ENCODE assay signal across 10 mouse cellular contexts in genomic region chr7:109231881-109232321, GRCm38 (mm10). TPM values are rescaled to one million over a fixed set of nuclear protein-coding genes. Genes with fewer than 3 reads are reported as not detected.
DNase-seq lines count a peak whose midpoint lies in the region; ATAC-seq lines count a peak whose summit lies in the region.
"Had no signal": no experiment of that assay in that cellular context is flagged by ENCODE, and none has a peak within 500 bp of the region (broad histone marks: within the 10 kb centered on the region; RNA-seq: fewer than 3 reads in every experiment).

No protein-coding gene starts in this region.

- no peak overlapping the region for H3K4me2 ChIP-seq in neural tube, embryonic 11.5 days (ENCODE audit: low read depth)
- no peak overlapping the region for H3K4me2 ChIP-seq in forebrain, embryonic 15.5 days (replicated peaks)
- H3K4me2 ChIP-seq in midbrain, embryonic 11.5 days: no peak overlapping the region; the same call in 1 of the 2 replicates
- H3K4me2 ChIP-seq: heart, embryonic 15.5 days had no signal

- no peak overlapping the region for H3K27ac ChIP-seq in neural tube, embryonic 11.5 days (ENCODE audit: low read depth, low read length)
- peak overlapping the region; percentile 87 for H3K27ac ChIP-seq in forebrain, embryonic 15.5 days (replicated peaks)
- peak overlapping the region; percentile 52 for H3K27ac ChIP-seq in midbrain, embryonic 11.5 days (ENCODE audit: low read depth, low read length)
- H3K27ac ChIP-seq: heart, embryonic 15.5 days had no signal

- no peak overlapping the region for H3K9ac ChIP-seq in neural tube, embryonic 11.5 days (ENCODE audit: low read length)
- no peak overlapping the region for H3K9ac ChIP-seq in forebrain, embryonic 15.5 days (replicated peaks)
- no peak overlapping the region for H3K9ac ChIP-seq in midbrain, embryonic 11.5 days (ENCODE audit: low read length)
- H3K9ac ChIP-seq: heart, embryonic 15.5 days had no signal

- no peaks in the 10 kb centered on the region for H3K27me3 ChIP-seq in neural tube, embryonic 11.5 days (ENCODE audit: control insufficient read depth, insufficient read depth, low read length)
- 0 out of 2 replicates have a peak, but pooled peaks cover 3% of the 10 kb centered on the region for H3K27me3 ChIP-seq in forebrain, embryonic 15.5 days
- no peaks in the 10 kb centered on the region for H3K27me3 ChIP-seq in midbrain, embryonic 11.5 days (ENCODE audit: control insufficient read depth, insufficient read depth, low read length)
- H3K27me3 ChIP-seq: heart, embryonic 15.5 days had no signal

- H3K4me3 ChIP-seq in neural tube, embryonic 11.5 days (ENCODE audit: low read depth, low read length): no peak overlapping the region
- H3K4me3 ChIP-seq in forebrain, embryonic 15.5 days: no peak overlapping the region
- H3K4me3 ChIP-seq in midbrain, embryonic 11.5 days (ENCODE audit: low read depth, low read length): no peak overlapping the region
- H3K4me3 ChIP-seq: heart, embryonic 15.5 days had no signal

- ATAC-seq in neural tube, embryonic 11.5 days (ENCODE audit: insufficient read depth, low FRiP score, low TSS enrichment): peak; percentile 51
- peak; percentile 88 for ATAC-seq in forebrain, embryonic 15.5 days (replicated peaks)
- ATAC-seq in midbrain, embryonic 11.5 days (ENCODE audit: low FRiP score): peak; percentile 81

- DNase-seq in neural tube, embryonic 11.5 days (ENCODE audit: low spot score): no peak
- DNase-seq in neural tube, embryonic 10.5 days (ENCODE audit: extremely low spot score, low spot score): no peak
- no peak for DNase-seq in midbrain, embryonic 11.5 days (ENCODE audit: low spot score, missing footprints)
- DNase-seq in telencephalon, adult 2 months (ENCODE audit: low read depth, low spot score): peak; percentile 11
- DNase-seq in spleen, postnatal 36 days (ENCODE audit: low spot score in 2 of 2): no peak
- DNase-seq in gastrocnemius, adult 8-10 months (ENCODE audit: low spot score in 2 of 2): no peak
- DNase-seq: kidney, adult 8-10 months; right cerebral cortex, adult 18-20 months had no signal

- no peaks in the 10 kb centered on the region for H3K9me3 ChIP-seq in neural tube, embryonic 11.5 days (ENCODE audit: control insufficient read depth, low read length)
- H3K9me3 ChIP-seq in forebrain, embryonic 15.5 days: no peaks in the 10 kb centered on the region
- 0 out of 2 replicates have a peak, but pooled peaks cover 3% of the 10 kb centered on the region for H3K9me3 ChIP-seq in midbrain, embryonic 11.5 days (ENCODE audit: control insufficient read depth, low read length)
- H3K9me3 ChIP-seq: heart, embryonic 15.5 days had no signal

- H3K36me3 ChIP-seq in neural tube, embryonic 11.5 days (ENCODE audit: control insufficient read depth, insufficient read depth, low read length): no peaks in the 10 kb centered on the region
- H3K36me3 ChIP-seq in forebrain, embryonic 15.5 days: no peaks in the 10 kb centered on the region
- H3K36me3 ChIP-seq in midbrain, embryonic 11.5 days (ENCODE audit: control insufficient read depth, insufficient read depth, low read length): no peaks in the 10 kb centered on the region
- H3K36me3 ChIP-seq: heart, embryonic 15.5 days had no signal

- H3K4me1 ChIP-seq in neural tube, embryonic 11.5 days (ENCODE audit: control insufficient read depth, insufficient read depth, low read length): no peaks in the 10 kb centered on the region; the same call in 1 of the 2 replicates
- peaks cover 38% of the 10 kb centered on the region for H3K4me1 ChIP-seq in forebrain, embryonic 15.5 days
- peaks cover 46% of the 10 kb centered on the region for H3K4me1 ChIP-seq in midbrain, embryonic 11.5 days (ENCODE audit: control insufficient read depth, insufficient read depth, low read length)
- H3K4me1 ChIP-seq: heart, embryonic 15.5 days had no signal

- WGBS in neural tube, embryonic 11.5 days: 56% methylated on average over 11 of the region's 11 CpGs
- WGBS in forebrain, embryonic 15.5 days: 6% methylated on average over 11 of the region's 11 CpGs
- 16% methylated on average over 11 of the region's 11 CpGs for WGBS in midbrain, embryonic 11.5 days

RNA-seq across cellular contexts. Expression of gene Lmo1, which starts 56.9 kb away (rescaled TPM):
- polyA plus RNA-seq in neural tube, embryonic 11.5 days (2014; fragmentation: Nextera tagmentation; extraction: Ambion mirVana): 23.4 and 25.0 TPM in 2 replicates
- 102 and 134 TPM in 2 replicates for polyA plus RNA-seq in forebrain, embryonic 15.5 days (2015; fragmentation: Nextera tagmentation; extraction: Ambion mirVana)
- polyA plus RNA-seq in midbrain, embryonic 11.5 days (2014; fragmentation: Nextera tagmentation; extraction: Ambion mirVana): 117 and 124 TPM in 2 replicates
- total RNA-seq in gastrocnemius, adult 8-10 months (2022): 1 to 10 TPM; 1.5 to 1.9 (median 1.8) TPM
